Mouse (Mus musculus) cerebellum, adult 2 months (tissue): ENCODE measurements around the gene Bicra.

Experiments used
- CTCF ChIP-seq: fragments of 200-500 bp; IDR thresholded peaks from 2 replicates; pipeline ENCODE4 v1.5.1; 2011; ENCODE audit warnings: low read depth, mild to moderate bottlenecking, control low read depth, low read length, moderate library complexity, borderline replicate concordance; ENCODE audit not compliant: insufficient read depth
- POLR2A ChIP-seq: fragments of 200-500 bp; IDR thresholded peaks from 2 replicates; pipeline ENCODE4 v1.6.1; 2011; ENCODE audit warnings: low read length, control low read depth, borderline replicate concordance; ENCODE audit not compliant: insufficient read depth

- TF ChIP-seq POLR2A, result no peak
- TF ChIP-seq CTCF, result peak; percentile 73; the same call in 1 of the 2 replicates
Measured at GRCm38 (mm10) chr7:16056459-16057135, 8.9 kb upstream of the Bicra start.
